Mouse (Mus musculus): ENCODE data around the gene Cdsn.
"Not testable (repeated sequence)": the region's sequence is repeated elsewhere in the genome, so short reads cannot be mapped to it uniquely, and the experiment has no call there.

Gene Cdsn

GRCm38 (mm10) chr17:35551881-35552414 is at the start of gene Cdsn:
Cdsn (plus strand) TSS chr17:35552128.
- DNase-seq (ENCODE audit: low spot score in 2 of 2): no peak

DNA sequence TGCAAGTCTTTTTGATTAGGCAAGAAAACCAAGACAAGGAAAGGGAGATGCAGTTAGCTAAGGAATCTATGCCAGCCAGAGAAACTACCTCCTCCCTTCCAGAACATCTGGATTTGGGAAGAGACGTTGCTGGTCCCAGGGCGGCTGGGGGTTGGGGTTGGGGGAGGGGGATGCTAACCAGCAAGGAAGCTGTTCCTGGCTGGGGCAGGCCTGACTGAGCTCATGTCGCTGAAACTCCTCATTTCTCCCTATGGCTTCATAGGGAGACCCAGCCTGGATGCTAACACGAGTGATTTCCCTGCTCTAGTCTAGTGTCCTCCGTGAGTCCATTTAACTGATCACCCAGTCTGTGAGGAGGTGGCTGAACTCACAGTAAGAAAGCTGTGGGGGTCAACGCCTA is 49.7 kb upstream of the Cdsn start:
- DNase-seq (ENCODE audit: low spot score in 2 of 2): no peak

- no peak for DNase-seq (ENCODE audit: low spot score in 2 of 2)
Observed at GRCm38 (mm10) chr17:35502762-35503161, 49.2 kb upstream of the Cdsn start.

GRCm38 (mm10) chr17:35503849-35504248 is 48.1 kb upstream of the Cdsn start:
- no peak for DNase-seq (ENCODE audit: low spot score in 2 of 2)

GRCm38 (mm10) chr17:35504628-35505481 is 47.1 kb upstream of the Cdsn start:
- no peak for DNase-seq (ENCODE audit: low spot score in 2 of 2)

GRCm38 (mm10) chr17:35505776-35506175 is 46.2 kb upstream of the Cdsn start, which contains the start of gene Pou5f1:
Pou5f1 (plus strand) TSS chr17:35506018.
- DNase-seq (ENCODE audit: low spot score in 2 of 2): no peak

- DNase-seq (ENCODE audit: low spot score in 2 of 2): no peak
Observed at GRCm38 (mm10) chr17:35506881-35507280, 45.0 kb upstream of the Cdsn start.

DNA sequence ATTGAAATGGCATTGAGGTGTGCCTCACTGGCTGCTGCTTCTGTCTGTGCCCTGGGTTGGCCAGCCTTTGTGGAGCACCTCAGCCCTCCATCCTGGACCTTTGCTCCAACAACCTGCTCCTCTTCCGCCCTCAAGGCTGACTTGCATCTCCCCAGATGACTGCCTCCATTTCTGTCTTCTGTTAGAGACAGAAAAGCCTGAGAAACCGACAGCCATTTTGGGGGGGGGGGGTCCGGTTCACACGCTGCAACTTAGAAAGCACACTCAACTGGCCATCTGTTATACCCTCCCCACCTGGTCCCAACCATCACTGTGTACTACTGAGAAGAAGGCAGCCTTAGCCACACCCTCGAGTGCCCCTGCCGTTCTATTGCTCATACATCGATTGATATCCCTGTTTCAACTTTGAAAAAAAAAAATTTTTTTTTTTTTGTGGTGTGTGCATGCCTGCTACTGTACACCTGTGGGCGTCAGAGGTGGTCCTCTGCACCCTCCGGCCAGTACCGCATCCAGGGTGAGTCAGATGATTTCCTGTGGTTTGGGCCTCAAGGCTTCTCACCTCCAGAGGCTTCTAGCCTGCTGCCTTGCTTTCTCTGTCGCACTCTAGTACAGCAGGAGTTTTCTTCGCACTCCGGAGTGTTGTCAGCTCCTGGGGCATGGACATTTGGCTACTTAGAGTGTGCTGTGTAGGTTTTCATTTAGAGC is 44.2 kb upstream of the Cdsn start:
- no peak for DNase-seq (ENCODE audit: low spot score in 2 of 2)

GRCm38 (mm10) chr17:35508279-35508678 is 43.6 kb upstream of the Cdsn start:
- DNase-seq (ENCODE audit: low spot score in 2 of 2): not testable (repeated sequence)

DNA sequence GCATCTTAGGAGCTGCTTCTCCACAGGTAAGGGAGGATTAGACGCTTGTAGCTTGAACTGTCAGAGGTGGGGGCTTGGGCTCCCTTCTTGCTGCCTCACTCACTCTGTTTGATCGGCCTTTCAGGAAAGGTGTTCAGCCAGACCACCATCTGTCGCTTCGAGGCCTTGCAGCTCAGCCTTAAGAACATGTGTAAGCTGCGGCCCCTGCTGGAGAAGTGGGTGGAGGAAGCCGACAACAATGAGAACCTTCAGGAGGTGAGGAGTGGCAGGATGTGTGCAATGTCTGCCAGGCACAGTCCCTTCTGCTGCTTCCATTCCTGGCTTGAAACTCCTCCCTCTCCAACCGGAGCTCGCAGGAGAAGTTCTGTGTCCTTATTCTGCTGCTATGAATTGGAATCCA is 42.6 kb upstream of the Cdsn start:
- DNase-seq (ENCODE audit: low spot score in 2 of 2): peak; percentile 28

- DNase-seq (ENCODE audit: low spot score in 2 of 2): peak in 1 of 2 experiments; percentile 26
Observed at GRCm38 (mm10) chr17:35512916-35513626, 38.9 kb upstream of the Cdsn start.

GRCm38 (mm10) chr17:35513886-35514285 is 38.0 kb upstream of the Cdsn start:
- peak; percentile 56 to 66 for DNase-seq (ENCODE audit: low spot score in 2 of 2)

- no peak for DNase-seq (ENCODE audit: low spot score in 2 of 2)
Observed at GRCm38 (mm10) chr17:35514756-35515155, 37.2 kb upstream of the Cdsn start.

GRCm38 (mm10) chr17:35515911-35516640 is 35.9 kb upstream of the Cdsn start:
- DNase-seq (ENCODE audit: low spot score in 2 of 2): peak; percentile 16 to 38

DNA sequence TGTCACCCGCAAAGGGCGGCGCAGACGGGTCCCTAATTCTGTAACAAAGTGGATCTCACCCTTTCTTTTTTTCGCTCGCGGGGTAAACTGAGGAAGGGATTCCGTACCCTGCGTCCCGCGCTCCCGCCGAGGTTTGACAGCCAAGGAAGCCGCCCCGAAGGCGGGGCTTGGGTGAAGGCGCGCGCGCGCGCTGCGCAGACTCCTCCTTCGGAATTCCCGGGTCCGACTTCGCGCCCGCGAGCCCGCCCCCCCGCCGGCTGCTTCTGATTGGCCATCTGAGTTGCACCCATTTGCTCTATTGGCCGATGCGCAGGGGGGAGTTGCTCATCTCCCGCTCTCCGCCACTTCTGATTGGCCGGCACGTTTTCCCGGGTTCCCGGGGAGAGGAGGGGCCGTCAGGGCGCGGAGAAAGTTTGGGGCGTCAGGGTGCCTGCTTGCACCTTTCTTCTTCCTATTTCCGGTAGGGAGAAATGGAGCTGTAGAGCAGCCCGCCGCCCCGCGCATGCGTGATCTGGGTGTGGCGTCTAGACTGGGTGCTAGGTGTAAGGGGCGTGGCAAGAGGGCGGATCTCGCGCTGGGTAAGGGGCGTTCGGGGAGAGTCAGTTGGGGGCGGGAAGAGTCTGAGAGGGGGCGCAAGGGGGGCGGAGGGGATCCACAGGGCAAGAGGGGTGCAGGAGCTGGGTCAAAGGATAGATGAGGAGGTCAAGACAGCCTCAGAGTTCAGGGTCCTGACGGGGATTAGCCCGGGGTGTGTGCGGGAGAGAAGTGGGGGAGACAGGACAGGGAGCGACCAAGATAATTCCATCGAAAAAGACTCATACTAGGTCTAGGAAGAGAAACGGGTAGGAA is 35.1 kb upstream of the Cdsn start, which contains the start of the genes Tcf19 and Cchcr1:
TSS of gene Tcf19 (minus strand) at position 173 of the 849 bp plus-strand sequence.
TSS of gene Cchcr1 (plus strand) at position 449 of the 849 bp plus-strand sequence.
- DNase-seq (ENCODE audit: low spot score in 2 of 2): peak; percentile 95 to 96

GRCm38 (mm10) chr17:35517526-35517925 is 34.4 kb upstream of the Cdsn start:
- DNase-seq (ENCODE audit: low spot score in 2 of 2): no peak

GRCm38 (mm10) chr17:35524354-35524753 is 27.6 kb upstream of the Cdsn start:
- no peak for DNase-seq (ENCODE audit: low spot score in 2 of 2)

- no peak for DNase-seq (ENCODE audit: low spot score in 2 of 2)
Observed at GRCm38 (mm10) chr17:35526644-35527043, 25.3 kb upstream of the Cdsn start.

DNA sequence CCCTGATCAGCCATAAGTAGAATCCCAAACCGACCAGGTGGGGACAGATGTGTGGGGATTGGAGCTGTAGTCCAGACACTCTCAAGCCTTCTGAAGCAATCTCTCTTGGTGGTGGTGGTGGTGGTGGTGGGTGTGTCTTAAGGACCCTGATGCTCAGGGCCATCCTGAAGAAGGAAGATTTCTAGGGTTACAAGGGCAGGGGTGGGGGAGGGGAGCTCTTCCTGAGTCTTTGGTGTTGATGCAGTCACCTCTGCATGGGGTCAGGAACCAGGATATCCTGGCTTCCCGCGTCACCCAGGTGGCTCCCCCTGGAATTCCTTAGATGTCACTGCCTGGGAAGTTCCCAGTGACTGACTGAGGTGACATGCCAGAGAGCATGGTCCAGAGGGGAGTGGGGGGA is 19.6 kb upstream of the Cdsn start:
- DNase-seq (ENCODE audit: low spot score in 2 of 2): no peak

DNA sequence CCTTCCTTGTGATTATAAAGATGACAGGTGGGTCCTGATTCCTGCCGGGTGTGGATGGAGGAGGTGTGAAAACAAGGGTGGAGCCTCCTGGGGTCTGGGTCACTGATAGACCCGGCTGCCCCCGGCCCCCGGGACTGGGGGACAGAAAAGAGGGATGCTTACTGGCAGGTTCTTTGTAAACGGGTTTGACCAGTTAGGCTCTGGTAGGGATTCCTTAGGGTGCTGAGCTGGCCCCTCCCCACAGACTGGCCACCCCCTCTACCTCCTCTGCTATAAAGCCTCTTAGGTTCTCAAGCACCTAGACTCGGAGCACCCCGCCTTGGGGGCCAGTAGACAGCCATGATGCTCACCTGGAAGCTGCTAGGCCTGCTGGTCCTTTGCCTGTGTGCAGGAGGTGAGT is 19.0 kb upstream of the Cdsn start, which contains the start of gene Psors1c2:
TSS of gene Psors1c2 (plus strand) at position 301 of the 400 bp plus-strand sequence.
- DNase-seq (ENCODE audit: low spot score in 2 of 2): no peak
